Mouse (Mus musculus) midbrain, embryonic 16.5 days (tissue): ENCODE results near the gene Hlx. TPM values are rescaled to one million over a fixed set of nuclear protein-coding genes. Genes with fewer than 3 reads are reported as not detected.

Experiments
- ATAC-seq: fragments of 200-750 bp; cut with Nextera tagmentation; 2 replicates; pipeline ENCODE4 v1.8.0; 2017; ENCODE audit warnings: moderate TSS enrichment
- H3K27ac ChIP-seq: fragments of 300-500 bp; sonication (generic); 2 replicates; pipeline ENCODE4 v1.5.1; 2014; ENCODE audit warnings: mild to moderate bottlenecking, low read length, mixed read lengths
- H3K27me3 ChIP-seq: fragments of 300-500 bp; sonication (generic); 2 replicates; pipeline ENCODE4 v1.6.1; 2014; ENCODE audit warnings: low read depth, low read length, mixed read lengths; ENCODE audit not compliant: control insufficient read depth, insufficient read depth
- H3K36me3 ChIP-seq: fragments of 300-500 bp; sonication (generic); 2 replicates; pipeline ENCODE4 v1.6.1; 2014; ENCODE audit warnings: mild to moderate bottlenecking, low read length, moderate library complexity, mixed read lengths; ENCODE audit not compliant: control insufficient read depth, insufficient read depth
- H3K4me1 ChIP-seq: fragments of 300-500 bp; sonication (generic); 2 replicates; pipeline ENCODE4 v1.6.1; 2014; ENCODE audit warnings: mild to moderate bottlenecking, low read length, mixed read lengths; ENCODE audit not compliant: control insufficient read depth, insufficient read depth
- H3K4me2 ChIP-seq: fragments of 300-500 bp; sonication (generic); 2 replicates; pipeline ENCODE4 v1.6.1; 2014; ENCODE audit warnings: mild to moderate bottlenecking, low read length, mixed read lengths
- H3K4me3 ChIP-seq: fragments of 300-500 bp; sonication (generic); 2 replicates; pipeline ENCODE4 v1.5.1; 2014; ENCODE audit warnings: low read depth, mild to moderate bottlenecking, low read length, moderate library complexity, mixed read lengths
- H3K9ac ChIP-seq: fragments of 300-500 bp; sonication (generic); 2 replicates; pipeline ENCODE4 v1.6.1; 2014; ENCODE audit warnings: low read depth, low read length, mixed read lengths
- H3K9me3 ChIP-seq: fragments of 300-500 bp; sonication (generic); replicated peaks from 2 replicates; pipeline ENCODE4 v1.6.1; 2014; ENCODE audit warnings: mild to moderate bottlenecking, low read length, mixed read lengths; ENCODE audit not compliant: control insufficient read depth, poor library complexity, severe bottlenecking
- WGBS: fragments of 180-500 bp; shearing (Covaris S2); extraction: QIAGEN DNeasy Blood & Tissue Kit; methylation state at CpG from one replicate; pipeline ENCODE4 v1.1.7; 2014; 5-methylcytosine and 5-hydroxymethylcytosine counted together
- polyA plus RNA-seq: library from polyadenylated mRNA; unstranded; fragments of >200 nt; fragmentation: Nextera tagmentation; extraction: Ambion mirVana; gene quantifications from 2 replicates; pipeline ENCODE4 v1.2.1, GENCODE M21; 2015

Hlx gene
- polyA plus RNA-seq, 1 experiment from 2014 or later, result 1.2 TPM

DNA sequence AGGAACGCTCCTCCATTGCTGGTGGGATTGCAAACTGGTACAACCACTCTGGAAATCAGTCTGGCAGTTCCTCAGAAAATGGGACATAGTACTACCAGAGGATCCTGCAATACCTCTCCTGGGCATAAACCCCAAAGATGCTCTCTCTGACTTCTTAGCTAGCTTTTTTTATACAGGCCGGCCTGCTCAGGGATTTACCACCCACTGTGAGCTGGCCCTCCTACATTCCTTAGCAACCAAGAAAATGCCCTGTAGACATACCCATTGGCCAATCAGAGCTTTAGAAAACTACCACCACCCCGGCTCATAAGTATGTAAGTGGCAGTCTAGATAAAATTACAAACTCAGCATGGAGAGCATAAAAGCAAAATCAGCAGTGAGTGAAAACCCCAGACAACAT lies 27.5 kb downstream of the Hlx start:
- Histone ChIP-seq H3K36me3 (no peaks in the 10 kb centered on the region), H3K4me3 (no peak overlapping the region), H3K4me2 (no peak overlapping the region), H3K27ac (no peak overlapping the region), H3K9me3 (no peaks in the 10 kb centered on the region), H3K4me1 (no peaks in the 10 kb centered on the region), H3K27me3 (no peaks in the 10 kb centered on the region), H3K9ac (no peak overlapping the region)
- 45% methylated on average over 3 of the region's 3 CpGs for WGBS
- no peak for ATAC-seq

DNA sequence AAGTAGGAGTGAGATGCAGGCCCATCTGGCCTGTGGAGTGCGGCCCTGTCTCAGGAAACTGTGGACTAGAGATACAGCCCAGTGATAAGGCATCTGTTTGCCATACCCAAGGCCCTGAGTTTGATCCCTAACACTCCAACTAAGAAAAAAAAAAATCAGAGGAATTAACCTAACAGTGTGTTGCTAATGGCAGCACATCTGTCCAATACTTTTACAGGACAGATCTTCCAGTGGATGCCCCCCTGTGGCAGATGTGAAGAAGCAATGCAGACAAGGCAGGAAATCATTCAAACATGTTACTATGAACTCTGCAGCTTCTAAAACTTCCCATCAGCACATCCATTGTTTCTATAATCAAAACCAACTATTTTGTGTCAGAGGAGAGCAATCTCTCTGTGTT lies 33.1 kb downstream of the Hlx start:
- ATAC-seq, result no peak
- H3K9ac ChIP-seq, result no peak overlapping the region
- no peaks in the 10 kb centered on the region for H3K4me1 ChIP-seq
- no peaks in the 10 kb centered on the region for H3K9me3 ChIP-seq
- H3K4me3 ChIP-seq, result no peak overlapping the region
- H3K36me3 ChIP-seq, result no peaks in the 10 kb centered on the region
- no peak overlapping the region for H3K27ac ChIP-seq
- no peak overlapping the region for H3K4me2 ChIP-seq
- H3K27me3 ChIP-seq, result no peaks in the 10 kb centered on the region
- WGBS, result 100% methylated on average over 1 of the region's 1 CpGs

DNA sequence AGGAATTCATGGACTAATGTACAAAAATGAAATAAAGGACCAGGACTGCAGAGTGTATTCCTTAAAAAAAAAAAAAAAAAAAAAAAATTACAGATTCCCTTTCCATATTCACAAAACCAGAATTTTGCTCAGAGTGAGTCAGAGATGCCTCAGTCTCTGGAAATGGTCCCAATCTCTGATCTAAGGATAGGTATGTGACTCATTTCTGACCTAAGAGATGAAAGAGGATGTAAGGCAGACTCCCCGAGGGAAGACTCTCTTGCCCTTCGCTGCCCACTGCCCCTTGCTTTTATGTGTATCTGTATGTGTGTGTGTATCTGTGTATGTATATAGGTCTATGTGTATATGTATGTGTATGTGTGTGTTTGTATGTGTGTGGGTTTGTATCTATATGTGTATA lies 37.0 kb downstream of the Hlx start:
- whole genome bisulfite sequencing, result 81% methylated on average over 2 of the region's 2 CpGs
- no peak overlapping the region for H3K27ac ChIP-seq
- no peak overlapping the region for H3K4me2 ChIP-seq
- no peaks in the 10 kb centered on the region for H3K4me1 ChIP-seq
- H3K36me3 ChIP-seq, result no peaks in the 10 kb centered on the region
- ATAC-seq, result no peak
- H3K9me3 ChIP-seq, result no peaks in the 10 kb centered on the region
- H3K4me3 ChIP-seq, result no peak overlapping the region
- no peak overlapping the region for H3K9ac ChIP-seq
- H3K27me3 ChIP-seq, result no peaks in the 10 kb centered on the region

DNA sequence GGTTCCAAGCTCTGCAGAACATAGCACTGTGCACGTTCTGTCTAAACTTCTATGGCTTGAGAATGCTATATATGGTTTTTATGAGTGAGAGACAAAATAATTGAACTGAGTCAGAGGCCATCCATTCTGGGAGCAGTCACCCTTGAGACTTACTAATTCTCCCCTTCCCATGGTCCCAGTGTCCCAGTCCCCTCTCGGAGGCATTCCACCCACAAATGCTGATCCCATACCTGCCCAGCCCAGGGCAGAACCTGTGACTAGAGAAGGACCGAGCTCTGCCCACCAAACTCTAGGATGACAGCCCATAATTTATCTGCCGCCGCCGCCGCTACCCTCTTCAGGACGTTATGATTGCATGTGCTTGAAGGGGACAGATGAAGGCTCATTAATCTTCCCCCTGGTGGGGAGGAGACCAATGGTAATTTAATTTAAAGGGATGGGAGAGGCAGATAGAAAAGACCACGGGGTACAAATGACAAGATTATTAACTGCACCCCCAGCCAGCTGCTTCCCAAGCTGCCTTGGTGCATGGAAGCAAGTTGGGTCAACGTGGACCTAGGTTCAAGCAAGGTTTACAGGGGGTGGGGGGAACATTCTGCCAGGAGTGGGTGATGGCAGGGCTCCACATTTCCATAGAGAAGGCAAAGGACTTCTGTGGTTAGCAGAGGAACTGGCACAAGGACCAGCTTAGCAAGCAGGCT lies 40.1 kb downstream of the Hlx start:
- Histone ChIP-seq H3K36me3 (no peaks in the 10 kb centered on the region), H3K27me3 (no peaks in the 10 kb centered on the region), H3K4me2 (no peak overlapping the region), H3K9ac (no peak overlapping the region), H3K27ac (no peak overlapping the region), H3K4me3 (no peak overlapping the region), H3K9me3 (no peaks in the 10 kb centered on the region), H3K4me1 (no peaks in the 10 kb centered on the region)
- ATAC-seq, result no peak
- 82% methylated on average over 10 of the region's 10 CpGs for WGBS

DNA sequence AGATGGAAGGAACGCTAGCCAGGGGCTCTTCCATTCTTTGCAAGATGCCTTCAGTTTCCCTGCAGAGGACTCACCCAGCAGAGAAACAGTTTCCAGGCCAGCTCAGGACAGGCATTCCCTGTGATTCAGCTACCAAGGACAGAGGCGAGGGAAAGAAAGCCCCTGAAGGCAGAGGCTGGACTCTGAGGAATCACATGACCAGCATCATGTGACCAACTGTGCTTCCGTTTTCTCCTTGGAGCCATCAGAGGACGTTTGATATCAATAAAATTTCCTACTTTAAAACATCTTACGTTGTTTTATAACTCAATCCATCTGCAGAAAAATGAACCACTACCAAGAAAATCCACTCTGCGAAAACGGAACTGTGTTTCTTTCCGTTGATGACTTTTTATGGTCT lies 41.2 kb downstream of the Hlx start:
- ATAC-seq, result no peak
- H3K27ac ChIP-seq, result no peak overlapping the region
- H3K4me1 ChIP-seq, result no peaks in the 10 kb centered on the region
- H3K9me3 ChIP-seq, result no peaks in the 10 kb centered on the region
- H3K4me3 ChIP-seq, result no peak overlapping the region
- H3K9ac ChIP-seq, result no peak overlapping the region
- no peaks in the 10 kb centered on the region for H3K36me3 ChIP-seq
- no peak overlapping the region for H3K4me2 ChIP-seq
- WGBS, result 87% methylated on average over 8 of the region's 8 CpGs
- H3K27me3 ChIP-seq, result no peaks in the 10 kb centered on the region

DNA sequence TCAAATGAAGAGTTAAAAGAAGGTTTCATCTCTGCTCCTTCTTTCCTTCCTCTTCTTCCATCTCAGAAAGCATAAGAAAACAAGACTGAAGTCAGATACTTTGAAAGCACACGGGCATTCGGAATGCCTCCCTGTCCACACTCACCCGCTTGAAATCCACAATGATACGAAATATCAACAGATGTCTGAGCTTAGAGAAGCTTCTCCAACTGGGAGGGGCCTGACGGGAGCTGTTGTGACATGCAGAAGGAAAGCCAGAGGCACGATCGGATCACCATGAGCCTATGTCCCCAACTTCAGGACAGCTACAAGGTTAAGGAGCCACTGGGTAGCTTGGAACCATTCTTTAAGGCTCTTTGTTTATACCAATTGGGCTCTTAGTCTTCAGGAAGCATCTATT lies 44.4 kb downstream of the Hlx start:
- Histone ChIP-seq H3K36me3 (no peaks in the 10 kb centered on the region), H3K9ac (no peak overlapping the region), H3K4me2 (no peak overlapping the region), H3K27ac (no peak overlapping the region), H3K27me3 (no peaks in the 10 kb centered on the region), H3K4me1 (no peaks in the 10 kb centered on the region), H3K4me3 (no peak overlapping the region), H3K9me3 (no peaks in the 10 kb centered on the region)
- WGBS, result 86% methylated on average over 7 of the region's 7 CpGs
- no peak for ATAC-seq

DNA sequence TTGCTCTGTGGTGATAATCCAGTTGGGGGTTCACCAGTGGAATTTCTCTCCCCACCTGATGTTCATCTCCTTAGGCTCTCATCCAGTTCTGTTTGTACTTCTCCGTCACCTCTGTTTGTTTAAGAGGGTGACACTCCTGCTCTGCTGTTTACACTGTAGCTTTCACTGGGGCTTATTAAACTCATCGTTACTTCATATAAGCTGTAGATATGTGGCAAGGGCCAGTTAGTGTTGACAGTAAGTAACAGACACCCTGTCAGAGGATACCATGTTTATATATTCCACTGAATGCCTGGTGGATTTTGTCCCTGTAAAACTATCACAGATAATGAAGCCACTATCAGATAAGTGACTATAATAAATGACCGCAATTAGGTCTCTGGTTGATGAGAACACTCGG lies 44.9 kb downstream of the Hlx start:
- no peak overlapping the region for H3K4me3 ChIP-seq
- no peak overlapping the region for H3K27ac ChIP-seq
- no peaks in the 10 kb centered on the region for H3K27me3 ChIP-seq
- no peaks in the 10 kb centered on the region for H3K4me1 ChIP-seq
- H3K9ac ChIP-seq, result no peak overlapping the region
- no peaks in the 10 kb centered on the region for H3K9me3 ChIP-seq
- no peak overlapping the region for H3K4me2 ChIP-seq
- 79% methylated on average over 4 of the region's 4 CpGs for WGBS
- ATAC-seq, result no peak
- H3K36me3 ChIP-seq, result no peaks in the 10 kb centered on the region

DNA sequence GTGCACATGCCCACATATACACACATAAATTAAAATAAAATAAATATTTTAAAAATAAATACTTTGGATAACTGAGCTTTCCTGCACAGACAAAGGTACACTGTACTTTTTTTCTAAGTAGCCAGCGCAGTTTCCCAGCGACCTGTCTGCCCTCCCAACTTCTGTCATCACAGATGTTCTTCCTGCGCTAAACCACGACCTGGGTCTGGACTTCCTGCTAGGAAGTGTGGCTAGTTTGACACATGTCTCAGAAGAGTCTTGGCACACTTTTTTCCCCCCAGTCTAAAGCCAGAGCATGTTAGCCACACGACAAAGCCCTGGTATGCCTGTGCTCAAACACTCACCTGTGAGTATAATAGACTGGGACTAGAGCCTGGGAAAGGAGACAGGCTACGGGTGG lies 48.9 kb downstream of the Hlx start:
- no peak overlapping the region for H3K27ac ChIP-seq
- no peak for ATAC-seq
- 79% methylated on average over 6 of the region's 6 CpGs for WGBS
- H3K9me3 ChIP-seq, result no peaks in the 10 kb centered on the region
- no peak overlapping the region for H3K4me2 ChIP-seq
- no peaks in the 10 kb centered on the region for H3K4me1 ChIP-seq
- no peak overlapping the region for H3K9ac ChIP-seq
- no peaks in the 10 kb centered on the region for H3K27me3 ChIP-seq
- H3K36me3 ChIP-seq, result no peaks in the 10 kb centered on the region
- H3K4me3 ChIP-seq, result no peak overlapping the region

DNA sequence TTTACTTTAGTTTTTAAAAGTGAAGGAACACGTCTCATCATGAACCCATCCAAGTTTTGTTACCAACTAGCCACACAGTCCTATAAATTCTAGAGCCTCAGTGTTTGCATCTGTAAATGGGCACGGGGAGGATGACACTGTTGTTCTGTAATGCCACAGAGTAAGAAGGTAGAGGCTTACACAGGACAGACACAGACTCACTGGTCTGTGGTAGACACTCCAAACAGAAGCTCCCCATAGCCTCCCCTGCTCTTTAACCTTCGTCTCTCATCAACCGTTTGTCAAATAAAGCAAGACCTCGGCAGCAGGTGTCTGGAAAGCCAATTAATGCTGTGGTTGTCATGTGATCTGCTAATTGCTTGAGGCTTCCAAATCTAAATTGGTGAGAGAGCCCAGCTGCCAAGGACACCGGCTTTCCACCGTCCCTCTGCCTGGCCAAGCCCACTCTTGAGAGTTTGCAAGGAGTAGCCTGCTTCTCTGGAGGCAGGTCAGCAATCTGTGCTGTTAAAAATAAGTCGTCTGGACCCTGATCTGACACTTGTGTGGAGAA lies 52.9 kb downstream of the Hlx start:
- 61% methylated on average over 8 of the region's 8 CpGs for WGBS
- no peak for ATAC-seq
- Histone ChIP-seq H3K36me3 (no peaks in the 10 kb centered on the region), H3K9me3 (no peaks in the 10 kb centered on the region), H3K27ac (no peak overlapping the region), H3K9ac (no peak overlapping the region), H3K4me1 (no peaks in the 10 kb centered on the region), H3K4me2 (no peak overlapping the region), H3K4me3 (no peak overlapping the region), H3K27me3 (no peaks in the 10 kb centered on the region)
